15 mouse cellular contexts compared by ENCODE assay signal in genomic region chr9:43571086-43571485, GRCm38 (mm10).
DNase-seq lines count a peak whose midpoint lies in the region.
"Had no signal": no experiment of that assay in that cellular context is flagged by ENCODE, and none has a peak within 500 bp of the region (broad histone marks: within the 10 kb centered on the region; RNA-seq: fewer than 3 reads in every experiment).

No protein-coding gene starts in this region.

- peak; percentile 7 for DNase-seq in adrenal gland, adult 2 months
- DNase-seq in adrenal gland, adult 8-10 months = no peak
- peak; percentile 7 to 11 for DNase-seq in heart, adult 18-20 months
- no peak for DNase-seq in heart, adult 9 months (ENCODE audit: low spot score in 2 of 2)
- DNase-seq in testis, postnatal 10 days (ENCODE audit: low spot score) = peak; percentile 47
- no peak for DNase-seq in testis, postnatal 14 days (ENCODE audit: low spot score)
- DNase-seq in cerebellum, postnatal 36 days = peak; percentile 38 to 47
- no peak for DNase-seq in spleen, postnatal 14 days (ENCODE audit: low spot score in 2 of 2)
- DNase-seq: layer of hippocampus, postnatal 36 days; lung, embryonic 14.5 days; midbrain, embryonic 14.5 days; right cerebral cortex, postnatal 25 days; spleen, adult 18-20 months; thymus, adult 18-20 months; thymus, postnatal 36 days had no signal

Comparison
In these comparisons a context has a peak if more than half of its experiments do, and no peak if none do; other contexts are left out.
1. DNase-seq: peak in adrenal gland, adult 2 months (single experiment), heart, adult 18-20 months (2 of 2), testis, postnatal 10 days (single experiment) and cerebellum, postnatal 36 days (2 of 2); none in adrenal gland, adult 8-10 months (single experiment), heart, adult 9 months (0 of 2), testis, postnatal 14 days (single experiment) and spleen, postnatal 14 days (0 of 2).